Mouse (Mus musculus) liver, embryonic 12.5 days (tissue): Measurements from ENCODE around the gene Foxo6. TPM values are rescaled to one million over a fixed set of nuclear protein-coding genes. Genes with fewer than 3 reads are reported as not detected.

Experiments
- ATAC-seq: fragments of 200-750 bp; cut with Nextera tagmentation; 2 replicates; pipeline ENCODE4 v1.8.0; 2017; ENCODE audit warnings: moderate number of reproducible peaks, mild to moderate bottlenecking, moderate library complexity
- H3K27ac ChIP-seq: fragments of 300-500 bp; sonication (generic); 2 replicates; pipeline ENCODE4 v1.5.1; 2016; ENCODE audit warnings: mild to moderate bottlenecking
- H3K27me3 ChIP-seq: fragments of 300-500 bp; sonication (generic); replicated peaks from 2 replicates; pipeline ENCODE4 v1.6.1; 2016; ENCODE audit warnings: mild to moderate bottlenecking, moderate library complexity
- H3K36me3 ChIP-seq: fragments of 300-500 bp; sonication (generic); 2 replicates; pipeline ENCODE4 v1.6.1; 2016; ENCODE audit warnings: mild to moderate bottlenecking, moderate library complexity
- H3K4me1 ChIP-seq: fragments of 300-500 bp; sonication (generic); 2 replicates; pipeline ENCODE4 v1.6.1; 2016
- H3K4me2 ChIP-seq: fragments of 300-500 bp; sonication (generic); 2 replicates; pipeline ENCODE4 v1.6.1; 2016; ENCODE audit warnings: mild to moderate bottlenecking, moderate library complexity
- H3K4me3 ChIP-seq: fragments of 300-500 bp; sonication (generic); 2 replicates; pipeline ENCODE4 v1.5.1; 2016; ENCODE audit warnings: mild to moderate bottlenecking, moderate library complexity
- H3K9ac ChIP-seq: fragments of 300-500 bp; sonication (generic); 2 replicates; pipeline ENCODE4 v1.6.1; 2016; ENCODE audit warnings: mild to moderate bottlenecking, moderate library complexity
- H3K9me3 ChIP-seq: fragments of 300-500 bp; sonication (generic); replicated peaks from 2 replicates; pipeline ENCODE4 v1.6.1; 2016; ENCODE audit warnings: mild to moderate bottlenecking, moderate library complexity
- WGBS: fragments of 180-500 bp; shearing (Covaris S2); methylation state at CpG from one replicate; pipeline ENCODE4 v1.1.7; 2016; ENCODE audit not compliant: insufficient replicate concordance; 5-methylcytosine and 5-hydroxymethylcytosine counted together
- polyA plus RNA-seq: library from polyadenylated mRNA; unstranded; fragments of >200 nt; fragmentation: Nextera tagmentation; extraction: Ambion mirVana; gene quantifications from 2 replicates; pipeline ENCODE4 v1.2.1, GENCODE M21; 2016

Foxo6 gene
- polyA plus RNA-seq, 1 experiment from 2014 or later, result not detected

- peak overlapping the region; percentile 28 for H3K4me3 ChIP-seq
- 3% methylated on average over 93 of the region's 112 CpGs for WGBS
- H3K27ac ChIP-seq, result no peak overlapping the region
- peak overlapping the region; percentile 55 for H3K4me2 ChIP-seq
- peaks cover 96% of the 10 kb centered on the region for H3K27me3 ChIP-seq
- no peak overlapping the region for H3K9ac ChIP-seq
- ATAC-seq, result no peak
- 0 out of 2 replicates have a peak, but pooled peaks cover 4% of the 10 kb centered on the region for H3K4me1 ChIP-seq
- no peaks in the 10 kb centered on the region for H3K36me3 ChIP-seq
- no peaks in the 10 kb centered on the region for H3K9me3 ChIP-seq
Observed at GRCm38 (mm10) chr4:120268214-120269061, 18.7 kb downstream of the Foxo6 start.

GRCm38 (mm10) chr4:120267683-120268082 lies 19.5 kb downstream of the Foxo6 start:
- Histone ChIP-seq H3K27me3 (peaks cover 98% of the 10 kb centered on the region), H3K4me3 (peak overlapping the region; percentile 28; the same call in 1 of the 2 replicates), H3K27ac (no peak overlapping the region), H3K4me1 (0 out of 2 replicates have a peak, but pooled peaks cover 4% of the 10 kb centered on the region), H3K9me3 (no peaks in the 10 kb centered on the region), H3K9ac (no peak overlapping the region), H3K36me3 (no peaks in the 10 kb centered on the region), H3K4me2 (peak overlapping the region; percentile 55)
- WGBS, result 12% methylated on average over 25 of the region's 25 CpGs
- ATAC-seq, result no peak

- WGBS, result 30% methylated on average over 24 of the region's 24 CpGs
Observed at GRCm38 (mm10) chr4:120267136-120267535, 20.0 kb downstream of the Foxo6 start.

GRCm38 (mm10) chr4:120264105-120264504 lies 23.0 kb downstream of the Foxo6 start:
- Histone ChIP-seq H3K36me3 (no peaks in the 10 kb centered on the region), H3K4me2 (no peak overlapping the region), H3K4me3 (no peak overlapping the region), H3K27me3 (peaks cover 97% of the 10 kb centered on the region), H3K27ac (no peak overlapping the region), H3K9ac (no peak overlapping the region), H3K4me1 (0 out of 2 replicates have a peak, but pooled peaks cover 4% of the 10 kb centered on the region), H3K9me3 (no peaks in the 10 kb centered on the region)
- 38% methylated on average over 3 of the region's 3 CpGs for WGBS
- no peak for ATAC-seq

More at GRCm38 (mm10) chr4:120267136-120267535, 20.0 kb downstream of the Foxo6 start:
- no peaks in the 10 kb centered on the region for H3K9me3 ChIP-seq
- no peak overlapping the region for H3K9ac ChIP-seq
- no peak overlapping the region for H3K4me2 ChIP-seq
- no peaks in the 10 kb centered on the region for H3K36me3 ChIP-seq
- peaks cover 98% of the 10 kb centered on the region for H3K27me3 ChIP-seq
- H3K27ac ChIP-seq, result no peak overlapping the region
- no peak for ATAC-seq
- H3K4me3 ChIP-seq, result no peak overlapping the region
- H3K4me1 ChIP-seq, result 0 out of 2 replicates have a peak, but pooled peaks cover 4% of the 10 kb centered on the region

DNA sequence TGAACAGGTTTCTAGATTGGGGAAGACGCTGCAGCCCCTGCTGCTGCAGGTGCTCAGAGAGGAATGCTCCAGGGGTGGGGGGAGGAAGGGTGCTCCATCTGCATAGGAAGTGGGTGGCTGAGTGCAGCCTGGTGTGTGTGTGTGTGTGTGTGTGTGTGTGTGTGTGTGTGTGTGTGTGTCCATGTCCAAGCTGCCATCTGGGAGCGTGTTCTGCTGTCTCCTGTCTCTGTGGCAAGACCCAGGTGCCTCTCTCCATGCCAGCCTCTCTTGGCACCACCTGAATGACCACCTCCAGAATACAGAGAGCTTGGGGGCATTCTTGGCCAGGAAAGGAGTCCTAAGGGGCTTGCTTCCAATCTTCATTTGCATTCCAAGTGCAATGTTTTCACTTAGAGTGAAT lies 24.4 kb downstream of the Foxo6 start:
- ATAC-seq, result no peak
- Histone ChIP-seq H3K9me3 (no peaks in the 10 kb centered on the region), H3K27me3 (peaks cover 93% of the 10 kb centered on the region)

GRCm38 (mm10) chr4:120262206-120262605 lies 24.9 kb downstream of the Foxo6 start:
- Histone ChIP-seq H3K9me3 (no peaks in the 10 kb centered on the region), H3K27ac (no peak overlapping the region), H3K36me3 (no peaks in the 10 kb centered on the region), H3K27me3 (peaks cover 91% of the 10 kb centered on the region), H3K4me2 (no peak overlapping the region), H3K4me3 (no peak overlapping the region), H3K9ac (no peak overlapping the region), H3K4me1 (no peaks in the 10 kb centered on the region)
- ATAC-seq, result no peak
- 31% methylated on average over 10 of the region's 10 CpGs for WGBS

More for the DNA sequence above, 24.4 kb downstream of the Foxo6 start:
- no peak overlapping the region for H3K27ac ChIP-seq
- H3K9ac ChIP-seq, result no peak overlapping the region
- H3K4me3 ChIP-seq, result no peak overlapping the region
- H3K4me2 ChIP-seq, result no peak overlapping the region
- H3K4me1 ChIP-seq, result no peaks in the 10 kb centered on the region
- no peaks in the 10 kb centered on the region for H3K36me3 ChIP-seq
- WGBS, result 7% methylated on average over 2 of the region's 2 CpGs

DNA sequence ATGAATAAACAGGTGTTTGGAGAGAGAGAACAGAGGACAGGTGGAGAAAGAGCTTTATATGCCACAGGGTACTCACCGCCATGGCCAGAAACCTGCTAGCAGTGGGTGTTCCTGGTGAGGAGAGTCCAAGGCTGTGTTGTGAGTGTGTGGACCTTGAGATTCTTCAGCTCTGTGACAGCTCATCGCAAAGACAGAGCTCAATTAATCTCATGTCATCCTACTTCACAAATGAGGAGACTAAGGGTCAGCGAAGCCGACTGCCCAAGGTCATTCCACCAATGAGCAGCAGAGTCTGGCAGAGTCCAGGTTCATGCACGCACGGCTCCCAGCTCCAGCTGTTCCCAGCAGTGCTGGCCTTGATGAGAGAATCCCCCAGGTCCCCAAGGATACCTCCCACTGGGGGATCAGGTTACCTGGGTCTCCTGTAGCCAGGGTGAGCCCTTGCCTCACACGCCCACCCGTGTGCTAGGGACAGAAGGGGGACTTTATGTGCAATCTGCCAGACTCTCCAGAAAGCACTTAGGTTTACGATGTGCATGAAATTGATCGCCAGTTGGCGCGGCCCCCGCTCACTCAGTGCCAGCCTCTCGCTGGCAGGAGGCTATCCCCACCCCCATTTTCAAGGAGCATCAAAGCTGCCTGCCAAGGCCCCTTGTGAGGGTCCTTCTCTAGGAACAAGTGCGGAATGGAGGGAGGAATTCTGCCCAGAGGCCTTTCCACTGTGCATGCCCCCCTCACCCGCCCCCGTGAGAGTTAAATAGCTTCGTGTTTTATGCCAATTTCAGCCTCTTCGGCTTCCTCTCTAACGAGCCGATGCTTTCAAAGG lies 27.6 kb downstream of the Foxo6 start:
- H3K4me3 ChIP-seq, result no peak overlapping the region
- H3K27me3 ChIP-seq, result peaks cover 86% of the 10 kb centered on the region
- no peak for ATAC-seq
- H3K9me3 ChIP-seq, result no peaks in the 10 kb centered on the region
- no peak overlapping the region for H3K9ac ChIP-seq
- no peak overlapping the region for H3K27ac ChIP-seq
- H3K4me2 ChIP-seq, result no peak overlapping the region
- H3K4me1 ChIP-seq, result no peaks in the 10 kb centered on the region
- H3K36me3 ChIP-seq, result no peaks in the 10 kb centered on the region
- 51% methylated on average over 21 of the region's 21 CpGs for WGBS

DNA sequence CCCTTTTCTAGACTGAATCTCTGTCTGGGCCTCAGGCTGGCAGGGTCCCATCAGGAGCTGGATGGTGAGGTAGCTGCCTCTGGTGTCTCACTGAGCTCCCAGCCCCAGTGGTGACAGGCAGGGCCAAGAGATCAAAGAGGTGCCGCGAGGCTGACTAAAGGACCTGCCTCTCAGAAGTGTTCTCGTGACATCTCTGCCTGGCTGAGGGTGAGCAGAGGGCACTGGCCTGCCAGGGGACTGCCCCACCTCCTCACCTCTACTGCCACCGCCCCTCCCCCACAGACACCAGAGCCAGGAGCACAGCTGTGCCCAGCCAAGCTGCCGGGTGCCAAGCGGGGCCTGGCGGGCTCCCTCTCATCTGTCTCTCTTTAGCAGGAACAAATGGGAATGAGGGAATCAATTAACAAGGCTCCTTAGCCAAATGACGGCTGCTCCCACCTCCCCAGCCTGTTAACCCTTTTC lies 38.3 kb downstream of the Foxo6 start:
- no peak for ATAC-seq
- no peak overlapping the region for H3K27ac ChIP-seq
- H3K27me3 ChIP-seq, result peaks cover 34% of the 10 kb centered on the region
- no peaks in the 10 kb centered on the region for H3K9me3 ChIP-seq
- no peak overlapping the region for H3K9ac ChIP-seq
- WGBS, result 46% methylated on average over 8 of the region's 8 CpGs
- no peak overlapping the region for H3K4me3 ChIP-seq
- H3K4me2 ChIP-seq, result no peak overlapping the region
- H3K36me3 ChIP-seq, result no peaks in the 10 kb centered on the region
- no peaks in the 10 kb centered on the region for H3K4me1 ChIP-seq

DNA sequence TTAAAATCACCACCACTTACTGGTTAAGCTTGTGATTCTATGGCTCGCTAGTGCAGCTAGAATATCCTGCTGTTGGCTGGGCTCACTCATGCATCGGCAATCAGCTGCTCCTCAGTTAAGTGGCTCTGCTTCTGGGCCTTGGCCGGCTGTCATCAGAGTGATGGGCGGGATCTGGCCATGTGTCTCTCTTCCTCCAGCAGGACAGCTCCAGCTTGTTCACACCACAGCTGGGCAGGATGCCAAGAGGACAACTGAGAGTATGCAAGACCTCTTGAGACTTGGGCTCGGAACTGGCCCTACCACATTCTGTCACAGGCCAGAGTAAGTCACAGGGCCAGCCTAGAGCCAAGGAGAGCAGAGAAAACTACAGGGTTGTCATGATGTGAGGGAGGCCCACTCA lies 39.7 kb downstream of the Foxo6 start:
- Histone ChIP-seq H3K4me3 (no peak overlapping the region), H3K27me3 (peaks cover 28% of the 10 kb centered on the region), H3K36me3 (no peaks in the 10 kb centered on the region), H3K4me1 (no peaks in the 10 kb centered on the region), H3K4me2 (no peak overlapping the region), H3K27ac (no peak overlapping the region), H3K9ac (no peak overlapping the region), H3K9me3 (no peaks in the 10 kb centered on the region)
- no peak for ATAC-seq
- whole genome bisulfite sequencing, result 51% methylated on average over 5 of the region's 5 CpGs

DNA sequence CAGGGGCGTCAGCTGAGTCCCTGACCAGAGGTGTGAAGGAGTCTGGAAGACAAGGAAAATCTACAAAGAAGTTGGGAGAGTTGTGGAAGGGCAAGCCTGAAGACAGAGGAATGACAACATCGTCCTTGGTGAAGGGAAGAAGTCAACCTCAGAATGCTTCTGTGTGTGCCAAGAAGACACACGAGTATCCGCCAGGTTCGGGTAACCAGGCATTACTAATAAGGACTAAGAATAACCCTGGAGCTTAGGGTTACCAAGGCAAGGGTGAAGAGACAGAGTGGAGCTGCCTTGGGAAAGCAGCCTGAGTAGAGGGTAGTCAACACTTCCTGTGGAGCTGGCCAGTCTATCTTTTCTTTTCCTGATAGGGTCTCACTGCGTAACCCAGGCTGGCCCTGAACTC lies 41.1 kb downstream of the Foxo6 start:
- ATAC-seq, result no peak
- Histone ChIP-seq H3K4me2 (no peak overlapping the region), H3K27ac (no peak overlapping the region), H3K9ac (no peak overlapping the region), H3K9me3 (no peaks in the 10 kb centered on the region), H3K4me3 (no peak overlapping the region), H3K36me3 (no peaks in the 10 kb centered on the region), H3K4me1 (no peaks in the 10 kb centered on the region), H3K27me3 (peaks cover 16% of the 10 kb centered on the region; the same call in 1 of the 2 replicates)
- WGBS, result 68% methylated on average over 6 of the region's 6 CpGs

GRCm38 (mm10) chr4:120242783-120243262 lies 44.3 kb downstream of the Foxo6 start:
- Histone ChIP-seq H3K36me3 (no peaks in the 10 kb centered on the region), H3K27me3 (peaks cover 36% of the 10 kb centered on the region), H3K27ac (no peak overlapping the region), H3K9ac (no peak overlapping the region), H3K9me3 (no peaks in the 10 kb centered on the region), H3K4me1 (no peaks in the 10 kb centered on the region), H3K4me2 (no peak overlapping the region), H3K4me3 (no peak overlapping the region)
- WGBS, result 9% methylated on average over 10 of the region's 10 CpGs
- ATAC-seq, result no peak

DNA sequence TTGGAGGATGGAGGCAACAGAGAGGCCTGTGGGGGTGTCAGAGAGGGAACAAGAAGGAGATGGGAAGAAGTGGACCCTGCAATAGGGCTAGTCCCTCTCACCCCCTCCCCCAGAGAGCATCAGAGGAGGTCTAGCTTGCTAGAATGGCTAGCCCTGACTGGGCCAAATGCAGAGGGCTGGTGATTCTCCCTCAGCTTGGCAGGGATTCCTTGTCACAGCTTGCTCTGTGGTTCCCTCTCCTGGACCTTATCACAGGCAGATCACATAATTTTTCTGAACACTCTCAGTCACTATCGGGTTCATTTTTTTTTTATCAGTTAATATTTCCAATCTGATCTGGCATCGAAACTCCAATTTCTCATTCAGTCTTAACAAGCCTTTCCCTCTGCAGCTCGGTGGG lies 46.0 kb downstream of the Foxo6 start:
- Histone ChIP-seq H3K4me3 (no peak overlapping the region), H3K36me3 (no peaks in the 10 kb centered on the region), H3K4me2 (no peak overlapping the region), H3K9me3 (no peaks in the 10 kb centered on the region), H3K27me3 (peaks cover 36% of the 10 kb centered on the region), H3K4me1 (no peaks in the 10 kb centered on the region), H3K27ac (no peak overlapping the region), H3K9ac (no peak overlapping the region)
- no peak for ATAC-seq
- 58% methylated on average over 3 of the region's 3 CpGs for WGBS
